Mouse (Mus musculus) liver, embryonic 12.5 days (tissue): ENCODE data around the gene Adat2. TPM values are rescaled to one million over a fixed set of nuclear protein-coding genes. Genes with fewer than 3 reads are reported as not detected.

ENCODE experiments used
- ATAC-seq: fragments of 200-750 bp; cut with Nextera tagmentation; 2 replicates; pipeline ENCODE4 v1.8.0; 2017; ENCODE audit warnings: moderate number of reproducible peaks, mild to moderate bottlenecking, moderate library complexity
- H3K27ac ChIP-seq: fragments of 300-500 bp; sonication (generic); 2 replicates; pipeline ENCODE4 v1.5.1; 2016; ENCODE audit warnings: mild to moderate bottlenecking
- H3K27me3 ChIP-seq: fragments of 300-500 bp; sonication (generic); replicated peaks from 2 replicates; pipeline ENCODE4 v1.6.1; 2016; ENCODE audit warnings: mild to moderate bottlenecking, moderate library complexity
- H3K36me3 ChIP-seq: fragments of 300-500 bp; sonication (generic); 2 replicates; pipeline ENCODE4 v1.6.1; 2016; ENCODE audit warnings: mild to moderate bottlenecking, moderate library complexity
- H3K4me1 ChIP-seq: fragments of 300-500 bp; sonication (generic); 2 replicates; pipeline ENCODE4 v1.6.1; 2016
- H3K4me2 ChIP-seq: fragments of 300-500 bp; sonication (generic); 2 replicates; pipeline ENCODE4 v1.6.1; 2016; ENCODE audit warnings: mild to moderate bottlenecking, moderate library complexity
- H3K4me3 ChIP-seq: fragments of 300-500 bp; sonication (generic); 2 replicates; pipeline ENCODE4 v1.5.1; 2016; ENCODE audit warnings: mild to moderate bottlenecking, moderate library complexity
- H3K9ac ChIP-seq: fragments of 300-500 bp; sonication (generic); 2 replicates; pipeline ENCODE4 v1.6.1; 2016; ENCODE audit warnings: mild to moderate bottlenecking, moderate library complexity
- H3K9me3 ChIP-seq: fragments of 300-500 bp; sonication (generic); replicated peaks from 2 replicates; pipeline ENCODE4 v1.6.1; 2016; ENCODE audit warnings: mild to moderate bottlenecking, moderate library complexity
- WGBS: fragments of 180-500 bp; shearing (Covaris S2); methylation state at CpG from one replicate; pipeline ENCODE4 v1.1.7; 2016; ENCODE audit not compliant: insufficient replicate concordance; 5-methylcytosine and 5-hydroxymethylcytosine counted together
- polyA plus RNA-seq: library from polyadenylated mRNA; unstranded; fragments of >200 nt; fragmentation: Nextera tagmentation; extraction: Ambion mirVana; gene quantifications from 2 replicates; pipeline ENCODE4 v1.2.1, GENCODE M21; 2016

Adat2 gene
- polyA plus RNA-seq: 3.7 and 4.0 TPM in 2 replicates

- under 1% methylated on average over 51 of the region's 51 CpGs for WGBS
- Histone ChIP-seq H3K9me3 (no peaks in the 10 kb centered on the region), H3K4me1 (peaks cover 12% of the 10 kb centered on the region), H3K9ac (peak within 1 kb of the TSS; percentile 82), H3K4me2 (peak within 1 kb of the TSS; percentile 81), H3K27ac (peak within 1 kb of the TSS; percentile 86), H3K27me3 (no peaks in the 10 kb centered on the region), H3K36me3 (peaks cover 12% of the 10 kb centered on the region), H3K4me3 (peak within 1 kb of the TSS; percentile 77)
- peak; percentile 96 for ATAC-seq
These were observed at the start of gene Adat2, which contains the start of gene Pex3 for GRCm38 (mm10) chr10:13552646-13553497. Gene Adat2 (plus strand): TSS chr10:13552894. Gene Pex3 (minus strand): TSS chr10:13553142.

DNA sequence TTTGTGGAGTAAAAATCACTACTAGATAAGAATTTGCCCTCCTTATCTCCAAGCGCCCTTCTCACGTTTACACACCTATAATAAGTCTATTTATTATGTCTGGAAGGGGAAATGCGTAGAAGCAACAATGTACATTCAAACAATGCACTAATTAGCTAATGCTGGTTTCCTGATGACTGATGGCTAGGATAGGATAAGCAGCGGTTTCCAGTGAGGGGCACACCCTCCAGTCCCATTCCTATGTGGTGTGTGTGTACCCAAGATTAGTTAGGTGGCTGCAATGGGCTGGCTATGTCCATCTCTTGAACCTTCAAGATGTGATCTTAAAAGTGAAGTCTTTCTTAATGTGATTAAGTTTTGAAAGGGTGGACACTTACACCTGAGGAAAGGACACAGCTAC lies 30.8 kb upstream of the Adat2 start:
- WGBS: 33% methylated on average over 4 of the region's 4 CpGs
- H3K27me3 ChIP-seq: no peaks in the 10 kb centered on the region
- ATAC-seq: peak; percentile 95
- peaks cover 12% of the 10 kb centered on the region for H3K36me3 ChIP-seq
- H3K4me3 ChIP-seq: no peak overlapping the region
- H3K4me2 ChIP-seq: peak overlapping the region; percentile 42
- peak overlapping the region; percentile 0; the same call in 1 of the 2 replicates for H3K27ac ChIP-seq
- H3K9ac ChIP-seq: no peak overlapping the region
- no peaks in the 10 kb centered on the region for H3K9me3 ChIP-seq
- peaks cover 30% of the 10 kb centered on the region for H3K4me1 ChIP-seq

DNA sequence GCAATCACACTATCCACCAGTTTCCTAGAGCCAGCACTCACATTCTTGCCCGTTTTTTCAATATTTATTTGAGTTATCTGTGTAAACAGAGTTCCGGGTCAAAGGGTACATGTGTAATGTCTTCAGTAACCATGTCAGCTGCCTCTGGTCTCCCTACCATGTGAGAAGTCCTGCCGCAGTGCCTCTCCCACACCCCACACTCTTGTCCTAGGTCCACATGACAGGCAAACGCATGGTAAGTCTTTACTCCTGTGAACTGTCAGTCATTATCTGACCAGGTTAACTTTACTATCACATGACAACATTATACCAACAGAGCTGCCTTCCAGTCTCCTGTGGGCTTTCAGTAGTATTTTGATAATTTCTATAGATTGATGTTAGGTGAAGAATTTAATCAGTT lies 24.5 kb upstream of the Adat2 start:
- Histone ChIP-seq H3K36me3 (peaks cover 44% of the 10 kb centered on the region), H3K9me3 (no peaks in the 10 kb centered on the region), H3K27ac (no peak overlapping the region), H3K4me1 (no peaks in the 10 kb centered on the region), H3K27me3 (no peaks in the 10 kb centered on the region), H3K4me2 (no peak overlapping the region), H3K4me3 (no peak overlapping the region), H3K9ac (no peak overlapping the region)
- WGBS: 71% methylated on average over 4 of the region's 4 CpGs
- ATAC-seq: no peak

GRCm38 (mm10) chr10:13534751-13535150 lies 17.9 kb upstream of the Adat2 start:
- H3K9me3 ChIP-seq: no peaks in the 10 kb centered on the region

DNA sequence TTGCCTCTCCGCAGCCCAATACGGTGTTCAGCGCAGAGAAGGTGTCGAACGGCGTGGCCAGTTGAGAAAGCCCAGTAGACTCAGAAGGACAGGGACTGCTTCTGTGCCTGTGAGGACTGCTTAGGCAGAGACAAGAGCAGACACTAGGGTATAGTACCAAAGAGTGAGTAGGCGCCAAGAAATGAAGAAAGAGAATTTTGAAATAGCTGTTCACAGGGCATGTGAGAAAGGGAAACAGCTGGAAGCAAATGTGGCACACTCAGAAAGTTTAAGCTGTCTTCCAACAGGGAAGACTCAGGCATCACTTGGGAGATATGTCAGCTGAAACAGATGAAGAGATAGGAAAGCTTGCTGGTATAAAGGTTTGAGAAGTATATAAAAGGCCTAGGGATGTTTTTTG lies 16.0 kb upstream of the Adat2 start:
- H3K4me1 ChIP-seq: no peaks in the 10 kb centered on the region
- no peak overlapping the region for H3K9ac ChIP-seq
- no peak overlapping the region for H3K4me2 ChIP-seq
- no peak overlapping the region for H3K27ac ChIP-seq
- whole genome bisulfite sequencing: 87% methylated on average over 7 of the region's 7 CpGs
- no peak for ATAC-seq
- H3K36me3 ChIP-seq: peaks cover 44% of the 10 kb centered on the region
- no peaks in the 10 kb centered on the region for H3K27me3 ChIP-seq
- H3K9me3 ChIP-seq: no peaks in the 10 kb centered on the region
- no peak overlapping the region for H3K4me3 ChIP-seq

More at GRCm38 (mm10) chr10:13534751-13535150, 17.9 kb upstream of the Adat2 start:
- no peak for ATAC-seq
- Histone ChIP-seq H3K4me1 (no peaks in the 10 kb centered on the region), H3K4me2 (no peak overlapping the region), H3K9ac (no peak overlapping the region), H3K27ac (no peak overlapping the region), H3K36me3 (peaks cover 51% of the 10 kb centered on the region), H3K4me3 (no peak overlapping the region), H3K27me3 (no peaks in the 10 kb centered on the region)
- WGBS: 68% methylated on average over 3 of the region's 3 CpGs

DNA sequence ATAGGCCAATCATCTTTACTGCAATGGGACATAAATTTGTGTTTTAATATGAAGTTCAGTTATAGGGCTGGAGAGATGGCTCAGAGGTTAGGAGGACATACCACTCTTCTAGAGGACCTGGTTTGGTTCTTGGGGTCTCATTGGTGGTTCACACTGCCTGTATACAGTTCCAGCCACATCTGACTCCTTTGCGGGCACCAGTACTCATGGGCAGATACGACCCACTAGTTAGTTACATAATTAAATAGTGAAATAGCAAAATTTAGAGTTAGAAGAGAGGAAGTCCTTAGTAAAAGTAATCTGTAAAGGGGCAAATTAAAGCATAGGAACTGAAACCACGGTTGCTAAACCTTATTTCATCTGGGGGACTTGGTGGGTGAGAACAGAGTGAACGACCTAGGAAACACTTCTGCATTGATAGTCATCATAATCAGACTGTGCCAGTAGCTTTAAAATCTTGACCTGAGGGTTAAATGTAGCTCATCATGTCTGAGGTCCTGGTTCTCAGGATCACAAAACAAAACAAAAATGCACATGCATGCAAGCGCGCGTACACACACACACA lies 12.8 kb upstream of the Adat2 start:
- Histone ChIP-seq H3K9me3 (no peaks in the 10 kb centered on the region), H3K4me2 (no peak overlapping the region), H3K4me1 (no peaks in the 10 kb centered on the region), H3K27ac (no peak overlapping the region), H3K4me3 (no peak overlapping the region), H3K36me3 (peaks cover 30% of the 10 kb centered on the region), H3K27me3 (no peaks in the 10 kb centered on the region), H3K9ac (no peak overlapping the region)
- WGBS: 80% methylated on average over 7 of the region's 7 CpGs
- ATAC-seq: no peak

GRCm38 (mm10) chr10:13541721-13542120 lies 11.0 kb upstream of the Adat2 start:
- H3K4me2 ChIP-seq: no peak overlapping the region
- ATAC-seq: no peak
- no peaks in the 10 kb centered on the region for H3K9me3 ChIP-seq
- peaks cover 27% of the 10 kb centered on the region for H3K36me3 ChIP-seq
- H3K27me3 ChIP-seq: no peaks in the 10 kb centered on the region
- no peak overlapping the region for H3K9ac ChIP-seq
- WGBS: 85% methylated on average over 5 of the region's 5 CpGs
- no peak overlapping the region for H3K27ac ChIP-seq
- no peak overlapping the region for H3K4me3 ChIP-seq
- H3K4me1 ChIP-seq: no peaks in the 10 kb centered on the region

GRCm38 (mm10) chr10:13553498-13553985 lies 848 bp downstream of the Adat2 start:
- H3K4me2 ChIP-seq: peak overlapping the region; percentile 81
- H3K4me3 ChIP-seq: peak overlapping the region; percentile 77
- H3K36me3 ChIP-seq: peaks cover 13% of the 10 kb centered on the region
- peak overlapping the region; percentile 86 for H3K27ac ChIP-seq
- peaks cover 15% of the 10 kb centered on the region for H3K4me1 ChIP-seq
- peak overlapping the region; percentile 82 for H3K9ac ChIP-seq
- H3K9me3 ChIP-seq: no peaks in the 10 kb centered on the region
- H3K27me3 ChIP-seq: no peaks in the 10 kb centered on the region
- ATAC-seq: peak; percentile 57
- WGBS: 19% methylated on average over 10 of the region's 10 CpGs

DNA sequence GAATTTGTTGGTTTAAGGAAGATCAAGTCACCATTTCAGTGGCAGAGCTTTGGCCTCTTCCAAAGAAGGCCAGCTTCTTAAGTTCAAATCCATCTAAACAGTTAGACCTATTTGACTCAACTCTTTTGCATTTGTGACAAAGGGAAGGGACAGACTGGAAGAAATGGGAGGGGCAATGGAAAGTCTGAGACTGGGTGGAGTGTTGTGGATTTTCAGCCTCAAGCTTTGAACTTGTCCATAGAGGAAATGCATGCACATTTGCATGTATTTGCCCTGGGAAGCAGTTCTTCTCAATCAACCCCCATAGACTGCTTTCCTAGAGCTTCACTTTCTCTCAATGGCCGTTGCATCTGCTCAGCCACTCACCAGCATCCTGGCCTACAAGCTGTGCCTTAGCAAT lies 1.6 kb downstream of the Adat2 start:
- peak overlapping the region; percentile 81; the same call in 1 of the 2 replicates for H3K4me2 ChIP-seq
- ATAC-seq: no peak

DNA sequence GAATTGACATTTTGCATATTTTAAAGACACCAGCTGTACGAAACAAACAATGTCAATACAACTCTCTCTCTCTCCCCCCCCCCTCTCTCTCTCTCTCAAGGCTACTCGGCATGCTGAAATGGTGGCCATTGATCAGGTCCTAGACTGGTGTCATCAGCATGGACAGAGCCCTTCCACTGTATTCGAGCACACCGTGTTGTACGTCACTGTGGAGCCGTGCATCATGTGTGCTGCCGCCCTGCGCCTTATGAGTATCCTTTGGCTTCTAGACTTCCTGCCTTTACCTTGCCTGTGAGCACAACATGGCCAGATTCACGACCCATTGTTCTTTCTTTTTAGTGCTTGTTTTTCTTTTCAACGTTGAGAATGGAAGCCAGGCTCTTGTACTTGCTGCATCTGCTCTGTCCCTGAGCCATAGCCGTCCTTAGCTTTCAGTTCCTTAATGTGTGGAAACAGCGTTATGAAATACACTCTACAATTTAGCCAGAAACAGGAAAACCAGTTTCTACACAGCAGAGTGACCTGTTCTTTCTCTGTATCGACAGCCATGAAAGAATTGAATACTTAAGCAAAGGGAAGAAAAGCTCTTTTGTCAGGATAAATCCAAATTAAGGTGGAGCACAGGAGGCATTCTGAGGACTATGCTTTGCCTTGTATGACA lies 7.5 kb downstream of the Adat2 start:
- H3K9ac ChIP-seq: no peak overlapping the region
- H3K4me1 ChIP-seq: 0 out of 2 replicates have a peak, but pooled peaks cover 9% of the 10 kb centered on the region
- WGBS: 85% methylated on average over 13 of the region's 13 CpGs
- no peak overlapping the region for H3K27ac ChIP-seq
- H3K9me3 ChIP-seq: no peaks in the 10 kb centered on the region
- no peak for ATAC-seq
- no peak overlapping the region for H3K4me2 ChIP-seq
- peaks cover 59% of the 10 kb centered on the region for H3K36me3 ChIP-seq
- H3K4me3 ChIP-seq: no peak overlapping the region
- no peaks in the 10 kb centered on the region for H3K27me3 ChIP-seq

More for the DNA sequence above, 1.6 kb downstream of the Adat2 start:
- H3K27me3 ChIP-seq: no peaks in the 10 kb centered on the region
- no peak overlapping the region for H3K4me3 ChIP-seq
- peaks cover 20% of the 10 kb centered on the region for H3K36me3 ChIP-seq
- no peaks in the 10 kb centered on the region for H3K9me3 ChIP-seq
- H3K9ac ChIP-seq: no peak overlapping the region
- no peak overlapping the region for H3K27ac ChIP-seq
- peaks cover 21% of the 10 kb centered on the region for H3K4me1 ChIP-seq
- WGBS: 95% methylated on average over 1 of the region's 1 CpGs

DNA sequence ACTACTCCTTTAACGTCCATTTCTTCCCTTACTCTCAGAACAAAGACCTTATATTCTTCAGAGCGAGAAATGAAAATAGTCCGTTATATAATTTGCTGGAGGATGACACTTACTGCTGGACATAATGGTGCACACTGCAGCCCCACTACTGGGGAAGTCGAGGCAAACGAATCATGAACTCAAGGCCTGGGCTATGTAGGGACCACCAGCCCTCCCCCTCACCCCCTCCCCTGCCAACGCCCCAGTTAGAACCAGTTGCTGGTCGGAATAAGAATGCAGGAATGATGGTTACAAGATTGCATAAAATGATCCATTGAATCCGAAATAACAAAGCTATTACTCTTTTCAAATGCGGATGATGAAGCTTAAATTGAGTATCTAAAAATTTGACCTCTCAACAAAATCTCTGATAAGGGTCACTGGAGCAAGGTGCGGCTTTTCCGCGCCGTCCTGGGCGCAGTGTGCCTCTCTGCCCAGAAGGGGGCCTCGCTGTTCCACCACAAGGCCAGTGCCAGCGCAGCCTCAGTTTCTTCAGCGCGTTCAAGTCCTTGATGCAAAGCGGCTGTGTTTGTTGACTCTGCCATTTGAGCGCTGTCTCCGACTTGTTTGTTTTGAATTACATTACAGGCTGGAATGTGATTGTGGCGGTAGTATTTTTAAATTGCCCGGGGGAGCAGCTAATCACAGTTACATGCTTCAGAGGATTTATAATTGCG lies 11.8 kb downstream of the Adat2 start:
- no peak overlapping the region for H3K27ac ChIP-seq
- peaks cover 42% of the 10 kb centered on the region for H3K36me3 ChIP-seq
- 28% methylated on average over 24 of the region's 24 CpGs for WGBS
- ATAC-seq: no peak
- no peaks in the 10 kb centered on the region for H3K27me3 ChIP-seq
- no peaks in the 10 kb centered on the region for H3K9me3 ChIP-seq
- peak overlapping the region; percentile 37 for H3K4me2 ChIP-seq
- H3K9ac ChIP-seq: no peak overlapping the region
- no peaks in the 10 kb centered on the region for H3K4me1 ChIP-seq
- H3K4me3 ChIP-seq: no peak overlapping the region
